Mouse (Mus musculus) urinary bladder, adult 2 months (tissue): Measurements from ENCODE around the gene Pacrg. TPM values are rescaled to one million over a fixed set of nuclear protein-coding genes. Genes with fewer than 3 reads are reported as not detected.

Experiments
- DNase-seq: peaks from one replicate; pipeline ENCODE4 v3.0.0; 2022; ENCODE audit warnings: low spot score
- polyA plus RNA-seq: library from polyadenylated mRNA; depleted of rRNA; stranded (reverse); fragments of >200 nt; gene quantifications from 2 replicates; pipeline ENCODE4 v1.2.3, GENCODE M21; 2012

Gene Pacrg
- polyA plus RNA-seq, 1 experiment, result 2.3 TPM

DNA sequence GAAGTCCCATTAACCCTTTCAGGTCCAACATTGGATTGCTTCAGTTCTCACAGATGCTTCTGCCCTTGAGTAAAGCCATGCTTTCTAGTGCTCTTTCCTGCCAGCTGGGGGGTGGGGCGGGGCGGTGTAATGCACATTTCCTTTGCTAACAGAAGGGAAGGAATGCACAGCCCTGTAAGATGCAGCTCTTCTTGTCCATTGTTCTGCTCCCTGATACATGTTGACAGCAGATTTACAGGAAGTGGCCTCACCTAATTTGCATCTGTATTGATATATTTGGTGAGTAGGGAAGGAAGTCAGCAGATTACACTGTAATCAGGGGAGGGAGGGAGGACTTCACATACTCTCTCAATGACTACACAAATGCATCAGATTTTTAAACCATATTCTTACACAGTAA is 100.0 kb downstream of the Pacrg start:
- DNase-seq, result no peak

DNA sequence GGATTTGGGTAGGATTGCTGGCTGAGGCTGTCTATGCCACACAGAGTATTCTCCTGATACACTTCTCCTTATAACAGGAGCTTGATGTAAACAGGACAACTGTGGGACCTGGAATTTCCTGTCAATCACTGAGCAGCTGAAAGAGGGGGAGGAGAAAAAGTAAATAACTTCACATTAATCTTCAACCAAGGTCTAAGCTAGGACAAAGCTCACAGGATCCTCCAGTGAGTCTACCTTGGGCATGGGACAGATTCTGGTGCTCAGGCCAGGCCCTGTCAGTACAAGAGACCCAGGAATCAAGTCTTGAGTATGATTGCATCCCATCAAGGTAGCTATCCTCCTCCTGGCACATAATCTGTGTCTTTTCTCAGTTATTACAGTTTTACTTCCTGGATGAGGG is 102.1 kb downstream of the Pacrg start:
- DNase-seq, result no peak

GRCm38 (mm10) chr17:10734733-10735132 is 105.4 kb downstream of the Pacrg start:
- DNase-seq, result no peak

- DNase-seq, result no peak
Measured at GRCm38 (mm10) chr17:10732303-10733048, 107.6 kb downstream of the Pacrg start.

GRCm38 (mm10) chr17:10724853-10725252 is 115.3 kb downstream of the Pacrg start:
- DNase-seq, result no peak

DNA sequence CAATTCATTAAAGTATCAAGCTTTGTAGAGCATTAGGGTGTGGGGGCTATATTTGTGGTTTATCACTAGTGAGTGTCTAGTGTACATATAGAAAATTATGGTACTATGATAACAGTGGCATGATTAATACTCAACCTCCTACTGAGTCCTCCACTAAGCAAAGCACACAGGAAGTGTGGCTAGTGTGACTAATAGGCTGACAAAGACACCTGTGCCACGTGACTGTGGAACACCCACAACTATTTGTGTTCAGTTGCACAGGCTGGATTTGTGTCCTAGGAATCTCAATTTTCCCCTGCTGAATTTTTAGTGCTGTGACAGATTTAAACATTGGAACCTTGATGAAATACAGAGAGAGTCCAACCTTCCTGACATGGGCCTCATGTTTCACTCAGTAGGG is 118.5 kb downstream of the Pacrg start:
- no peak for DNase-seq

- no peak for DNase-seq
Measured at GRCm38 (mm10) chr17:10717148-10717547, 123.0 kb downstream of the Pacrg start.

DNA sequence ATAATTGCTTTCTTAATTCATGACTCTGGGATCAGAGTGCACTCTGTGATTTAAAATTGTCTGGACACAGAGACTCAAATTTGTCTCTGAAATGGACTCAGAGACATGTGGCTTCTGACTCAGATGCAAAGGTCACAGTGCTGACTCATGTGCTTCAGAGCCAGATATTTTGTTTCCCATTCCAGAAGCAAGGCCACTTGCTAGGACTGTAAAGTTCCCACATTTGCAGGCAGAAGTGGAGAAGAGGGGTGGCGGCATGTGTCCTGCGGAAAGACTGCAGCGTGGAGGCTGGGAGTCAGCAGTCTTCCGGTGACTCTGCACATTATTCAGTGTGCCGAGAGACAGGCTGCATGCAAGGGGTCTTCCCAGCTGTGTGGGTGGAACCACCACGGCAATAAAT is 137.3 kb downstream of the Pacrg start:
- no peak for DNase-seq

DNA sequence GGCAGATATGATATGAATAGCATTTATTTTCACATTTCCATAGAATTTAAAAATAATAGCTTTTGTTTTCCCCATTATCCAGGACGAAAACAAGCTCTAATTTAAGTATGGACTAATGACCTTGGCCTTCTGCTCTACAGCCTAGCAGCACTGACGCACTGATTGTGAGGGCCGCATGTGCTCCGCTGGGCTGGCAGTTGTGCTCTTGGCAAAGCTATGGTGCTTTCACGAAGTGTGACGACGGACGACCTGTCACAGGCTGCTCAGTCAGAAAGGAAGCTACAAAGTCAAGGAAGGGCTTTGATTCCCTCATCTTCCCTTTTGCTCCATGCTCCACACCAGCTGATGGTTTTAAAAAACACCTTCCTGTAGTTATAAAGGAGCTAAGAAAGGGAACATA is 142.1 kb downstream of the Pacrg start:
- no peak for DNase-seq

GRCm38 (mm10) chr17:10695421-10695820 is 144.7 kb downstream of the Pacrg start:
- DNase-seq, result no peak

GRCm38 (mm10) chr17:10677098-10677497 is 163.0 kb downstream of the Pacrg start:
- no peak for DNase-seq

DNA sequence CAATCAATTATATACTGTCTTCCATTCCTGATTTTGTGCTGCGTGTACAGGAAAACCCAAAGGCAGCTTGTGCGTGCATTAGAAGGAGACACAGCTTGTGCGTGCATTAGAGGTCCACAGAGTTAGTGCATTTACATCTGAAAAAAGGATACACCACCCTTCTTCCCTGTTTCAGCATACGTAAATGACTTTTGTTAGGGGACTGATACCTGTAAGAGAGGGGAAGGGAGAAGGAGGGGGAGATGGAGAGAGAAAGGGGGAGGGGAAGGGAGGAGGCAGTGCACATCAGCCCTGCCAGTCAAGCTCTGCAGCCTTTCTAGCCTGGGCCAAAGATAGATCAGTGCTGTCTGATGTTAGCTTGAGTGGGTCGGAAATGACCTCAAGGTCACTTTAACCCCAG is 164.6 kb downstream of the Pacrg start:
- DNase-seq, result no peak

- DNase-seq, result no peak
Measured at GRCm38 (mm10) chr17:10675048-10675447, 165.1 kb downstream of the Pacrg start.

GRCm38 (mm10) chr17:10661294-10661693 is 178.8 kb downstream of the Pacrg start:
- no peak for DNase-seq

GRCm38 (mm10) chr17:10643604-10644003 is 196.5 kb downstream of the Pacrg start:
- DNase-seq, result no peak

- no peak for DNase-seq
Measured at GRCm38 (mm10) chr17:10639816-10640215, 200.3 kb downstream of the Pacrg start.

DNA sequence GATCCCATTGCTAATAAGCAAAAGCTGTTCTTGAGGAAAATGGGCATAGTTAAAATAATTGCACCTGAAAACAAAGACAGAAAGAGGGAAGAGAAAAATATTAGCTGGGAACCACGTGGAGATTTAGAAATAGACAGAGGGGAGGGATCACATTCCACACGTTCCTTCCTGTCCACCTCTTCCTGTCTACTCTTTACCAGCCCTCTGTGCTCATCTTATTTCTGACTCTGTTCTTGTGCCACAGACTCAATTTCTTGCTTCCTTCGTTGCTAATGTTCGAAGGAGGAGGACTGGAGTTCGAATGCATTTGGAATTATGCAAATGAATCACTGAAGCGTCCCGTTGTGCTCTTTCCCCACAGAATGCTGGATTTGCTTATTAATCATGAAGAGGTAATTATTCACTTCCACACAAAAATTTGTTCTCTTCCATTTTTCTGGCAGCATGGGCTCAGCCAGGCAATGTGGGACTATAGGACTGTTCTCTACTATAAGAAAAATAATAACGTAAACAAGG is 204.1 kb downstream of the Pacrg start:
- DNase-seq, result no peak

DNA sequence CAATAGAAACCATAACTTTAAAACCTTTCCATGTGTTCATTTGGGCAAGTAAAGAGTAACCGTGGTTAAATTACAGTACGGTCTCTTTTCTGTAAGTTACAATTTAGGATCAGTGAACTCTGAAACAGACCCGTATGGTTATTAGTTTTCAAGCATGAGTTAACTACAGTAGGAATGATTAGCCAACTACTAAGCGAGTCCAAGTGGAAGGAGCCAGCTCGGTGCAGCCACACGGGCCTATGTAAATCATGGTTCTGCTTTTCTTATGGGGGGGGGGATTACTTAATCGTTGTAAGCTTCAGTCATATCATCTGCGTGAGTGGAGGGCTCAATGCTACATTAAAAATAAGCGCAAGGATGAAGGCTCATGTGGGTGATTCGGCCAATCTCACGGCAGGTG is 204.6 kb downstream of the Pacrg start:
- no peak for DNase-seq

GRCm38 (mm10) chr17:10635046-10635445 is 205.1 kb downstream of the Pacrg start:
- DNase-seq, result no peak

GRCm38 (mm10) chr17:10633769-10634168 is 206.3 kb downstream of the Pacrg start:
- no peak for DNase-seq

DNA sequence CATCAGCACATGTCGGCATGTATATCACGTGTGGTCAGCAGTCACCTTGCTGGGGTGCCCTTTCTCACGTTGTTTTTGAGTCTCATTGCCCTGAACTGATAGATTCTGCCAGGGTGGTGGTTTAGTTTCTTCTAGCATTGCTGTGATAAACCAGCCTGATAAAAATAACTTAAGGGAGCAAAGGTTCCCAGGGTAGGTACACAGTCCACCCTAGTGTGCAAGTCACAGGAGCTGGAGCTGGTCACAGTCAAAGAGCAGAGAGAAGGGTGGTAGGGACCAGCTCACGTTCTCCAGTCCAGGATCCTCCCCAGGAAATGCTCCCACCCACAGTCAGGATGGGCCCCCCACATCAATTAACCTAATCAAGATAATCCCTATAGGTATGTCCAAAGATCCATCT is 211.9 kb downstream of the Pacrg start:
- no peak for DNase-seq

GRCm38 (mm10) chr17:10627476-10627875 is 212.6 kb downstream of the Pacrg start:
- no peak for DNase-seq

GRCm38 (mm10) chr17:10626299-10627095 is 213.6 kb downstream of the Pacrg start:
- no peak for DNase-seq
